ENCODE assay signal across 28 mouse cellular contexts in the genomic region with DNA sequence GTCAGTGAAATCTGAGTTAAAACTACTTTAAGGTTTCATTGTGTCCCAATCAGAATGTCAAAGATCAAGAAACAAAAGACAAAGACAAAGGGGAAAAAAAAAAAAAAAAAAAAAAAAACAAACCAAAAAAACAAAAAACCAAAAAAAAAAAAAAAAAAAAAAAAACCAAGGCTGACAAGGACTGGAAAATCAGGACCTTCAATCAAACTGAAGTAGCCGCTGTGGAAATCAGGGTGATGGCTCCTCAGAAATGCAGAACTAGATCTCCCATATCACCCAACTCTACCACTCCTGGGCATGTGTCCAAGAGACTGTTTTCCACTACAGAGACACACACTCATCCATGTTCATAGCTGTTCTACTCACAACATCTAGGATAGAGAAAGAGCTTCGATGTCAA. TPM values are rescaled to one million over a fixed set of nuclear protein-coding genes. Genes with fewer than 3 reads are reported as not detected.
"Had no signal": no experiment of that assay in that cellular context is flagged by ENCODE, and none has a peak within 500 bp of the region (broad histone marks: within the 10 kb centered on the region; RNA-seq: fewer than 3 reads in every experiment).

No protein-coding gene starts in this region.

- DNase-seq: gastrocnemius, postnatal 14 days; gastrocnemius, postnatal 36 days; heart, adult 11 months; heart, adult 2 months; heart, postnatal 14 days; heart, postnatal 36 days; kidney, adult 18-20 months; kidney, adult 8-10 months; kidney, postnatal 10 days; kidney, postnatal 25 days; kidney, postnatal 4 days; left cerebral cortex, postnatal 4 days had no signal

- H3K4me1 ChIP-seq: heart, embryonic 15.5 days; hindbrain, embryonic 12.5 days; intestine, embryonic 15.5 days; limb, embryonic 13.5 days; limb, embryonic 15.5 days; liver, embryonic 12.5 days had no signal

- H3K4me3 ChIP-seq: heart, adult 2 months; heart, embryonic 13.5 days; heart, embryonic 15.5 days; hindbrain, embryonic 12.5 days; intestine, embryonic 15.5 days; layer of hippocampus, adult 2 months; left cerebral cortex, adult 2 months; limb, embryonic 13.5 days; limb, embryonic 15.5 days; liver, embryonic 12.5 days had no signal

- H3K9me3 ChIP-seq: heart, embryonic 13.5 days; heart, embryonic 15.5 days; hindbrain, embryonic 12.5 days; intestine, embryonic 15.5 days; limb, embryonic 13.5 days; limb, embryonic 15.5 days; liver, embryonic 12.5 days had no signal

- H3K9ac ChIP-seq: heart, embryonic 13.5 days; heart, embryonic 15.5 days; hindbrain, embryonic 12.5 days; hindbrain, embryonic 14.5 days; intestine, embryonic 15.5 days; limb, embryonic 13.5 days; limb, embryonic 15.5 days; liver, embryonic 12.5 days; liver, embryonic 14.5 days had no signal

- H3K36me3 ChIP-seq: heart, embryonic 13.5 days; heart, embryonic 15.5 days; hindbrain, embryonic 12.5 days; intestine, embryonic 15.5 days; limb, embryonic 13.5 days; limb, embryonic 15.5 days; liver, embryonic 12.5 days had no signal

- H3K27ac ChIP-seq: heart, adult 2 months; heart, embryonic 13.5 days; heart, embryonic 15.5 days; hindbrain, embryonic 12.5 days; hindbrain, embryonic 14.5 days; intestine, embryonic 15.5 days; layer of hippocampus, adult 2 months; left cerebral cortex, adult 2 months; limb, embryonic 13.5 days; limb, embryonic 15.5 days; liver, embryonic 12.5 days; liver, embryonic 14.5 days had no signal

- H3K27me3 ChIP-seq: heart, embryonic 13.5 days; heart, embryonic 15.5 days; hindbrain, embryonic 12.5 days; intestine, embryonic 15.5 days; limb, embryonic 13.5 days; limb, embryonic 15.5 days; liver, embryonic 12.5 days had no signal

- ATAC-seq: hindbrain, embryonic 16.5 days; inflammation-experienced regulatory T-cells, adult 6 months; intestine, embryonic 15.5 days; intestine, postnatal 0 days; liver, embryonic 12.5 days had no signal

- H3K4me2 ChIP-seq: heart, embryonic 11.5 days; heart, embryonic 13.5 days; heart, embryonic 15.5 days; hindbrain, embryonic 12.5 days; hindbrain, embryonic 14.5 days; intestine, embryonic 15.5 days; limb, embryonic 13.5 days; limb, embryonic 15.5 days; liver, embryonic 12.5 days had no signal

RNA-seq across cellular contexts. Expression of a gene that starts 29.0 kb away (rescaled TPM):
- total RNA-seq: hematopoietic stem cell, adult 5-6 weeks had no signal
- polyA plus RNA-seq: inflammation-experienced regulatory T-cells, adult 6 months had no signal
